Mouse (Mus musculus): ENCODE measurements around the gene Olfr668.
"Not testable (repeated sequence)": the region's sequence is repeated elsewhere in the genome, so short reads cannot be mapped to it uniquely, and the experiment has no call there.

Gene Olfr668

DNA sequence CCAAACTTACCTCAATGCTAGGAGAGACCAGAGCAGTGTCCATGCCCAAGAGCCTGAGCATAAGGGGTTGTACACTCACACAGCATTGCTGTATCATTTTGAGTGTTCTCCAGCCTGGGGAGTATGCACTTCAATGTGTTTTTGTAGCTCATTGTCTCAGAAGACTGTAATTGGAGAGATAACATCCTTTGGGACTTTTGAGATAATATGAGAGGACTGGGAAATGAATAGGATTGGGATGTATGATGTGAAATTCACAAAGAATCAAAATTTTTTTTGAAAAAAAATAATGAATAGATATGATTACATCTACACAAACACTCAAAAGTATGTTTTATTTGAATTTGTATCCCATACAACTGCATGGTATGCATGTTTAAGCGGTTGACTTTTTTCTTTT is at the start of gene Olfr668:
TSS of gene Olfr668 (minus strand) at position 101 of the 400 bp plus-strand sequence.
- DNase-seq (ENCODE audit: low spot score) = no peak

DNA sequence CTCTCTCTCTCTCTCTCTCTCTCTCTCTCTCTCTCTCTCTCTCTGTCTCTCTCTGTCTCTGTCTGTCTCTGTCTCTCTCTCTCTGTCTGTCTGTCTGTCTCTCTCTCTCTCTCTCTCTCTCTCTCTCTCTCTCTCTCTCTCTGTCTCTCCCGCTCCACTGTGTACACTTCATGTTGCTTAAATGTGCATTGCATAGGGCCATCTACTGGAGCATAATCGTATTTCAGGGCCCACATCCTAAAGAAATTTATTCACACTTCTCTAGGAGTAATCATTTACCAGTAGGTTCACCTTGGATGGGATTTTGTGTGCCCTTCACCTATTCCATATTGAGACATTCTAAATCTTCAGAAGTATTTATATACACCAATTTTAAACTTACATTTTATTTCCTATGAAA is 44.6 kb upstream of the Olfr668 start:
- DNase-seq (ENCODE audit: low spot score) = not testable (repeated sequence)

- DNase-seq (ENCODE audit: low spot score) = no peak
Observed at GRCm38 (mm10) chr7:104962520-104962919, 34.7 kb upstream of the Olfr668 start, which contains the start of gene Olfr670. Gene Olfr670, minus strand, starts transcription at chr7:104962620.

GRCm38 (mm10) chr7:104950234-104950633 is 22.4 kb upstream of the Olfr668 start:
- not testable (repeated sequence) for DNase-seq (ENCODE audit: low spot score)

- no peak for DNase-seq (ENCODE audit: low spot score)
Observed at GRCm38 (mm10) chr7:104933940-104934339, 6.1 kb upstream of the Olfr668 start, which contains the start of gene Olfr669. Gene Olfr669, plus strand, starts transcription at chr7:104934240.

DNA sequence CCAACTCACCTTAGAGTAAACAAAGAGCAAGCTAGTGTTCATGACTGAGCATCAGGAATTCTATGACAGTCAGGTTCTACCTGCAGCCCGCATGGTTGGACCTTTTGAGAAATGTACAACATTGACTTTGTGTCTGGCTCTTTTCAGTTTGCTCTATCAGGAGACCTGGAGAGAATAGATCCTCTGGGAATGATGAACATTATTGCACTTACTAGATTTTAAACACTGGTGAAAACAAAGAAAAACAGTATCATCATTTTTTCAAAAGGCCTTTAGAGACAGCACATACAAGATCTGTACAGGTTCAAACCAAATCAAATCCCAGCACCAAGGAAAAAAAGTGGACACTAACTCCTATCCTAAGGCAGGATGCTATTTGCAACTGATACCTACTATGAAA is 6.5 kb downstream of the Olfr668 start, which contains the start of gene Olfr667:
TSS of gene Olfr667 (minus strand) at position 101 of the 400 bp plus-strand sequence.
- no peak for DNase-seq (ENCODE audit: low spot score)

- no peak for DNase-seq (ENCODE audit: low spot score)
Observed at GRCm38 (mm10) chr7:104895852-104896251, 32.0 kb downstream of the Olfr668 start, which contains the start of gene Olfr666. Gene Olfr666, minus strand, starts transcription at chr7:104895952.

DNA sequence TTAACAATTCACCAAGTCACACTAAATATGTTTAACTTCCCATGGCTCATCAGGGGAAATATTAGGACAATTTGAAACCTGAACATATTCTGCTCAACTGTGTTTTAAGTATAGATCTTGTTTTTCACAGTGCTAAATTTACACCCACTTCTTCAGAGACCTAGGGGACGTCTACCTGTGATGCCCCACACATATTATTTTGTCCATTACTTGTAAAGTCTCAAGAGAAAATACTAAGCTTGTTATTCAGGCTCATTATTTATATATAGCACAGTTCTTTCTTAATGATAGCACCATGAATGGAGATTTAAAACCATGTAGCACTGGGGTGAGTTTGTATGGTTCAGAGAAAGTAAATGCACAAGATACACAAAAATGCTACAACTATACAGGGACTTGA is 50.1 kb downstream of the Olfr668 start, which contains the start of gene Olfr665:
TSS of gene Olfr665 (plus strand) at position 301 of the 400 bp plus-strand sequence.
- DNase-seq (ENCODE audit: low spot score) = no peak
